Mouse (Mus musculus) intestine, postnatal 0 days (tissue): ENCODE measurements around the gene Sh3pxd2a. TPM values are rescaled to one million over a fixed set of nuclear protein-coding genes. Genes with fewer than 3 reads are reported as not detected.

Experiments
- ATAC-seq: fragments of 200-750 bp; cut with Nextera tagmentation; 2 replicates; pipeline ENCODE4 v1.8.0; 2017; ENCODE audit warnings: mild to moderate bottlenecking, moderate TSS enrichment, moderate library complexity
- H3K27ac ChIP-seq: fragments of 300-500 bp; sonication (generic); 2 replicates; pipeline ENCODE4 v1.5.1; 2014; ENCODE audit warnings: mild to moderate bottlenecking, low read depth, low read length, moderate library complexity
- H3K27me3 ChIP-seq: fragments of 300-500 bp; sonication (generic); replicated peaks from 2 replicates; pipeline ENCODE4 v1.6.1; 2014; ENCODE audit warnings: low read length, mixed read lengths; ENCODE audit not compliant: control insufficient read depth, insufficient read depth
- H3K36me3 ChIP-seq: fragments of 300-500 bp; sonication (generic); 2 replicates; pipeline ENCODE4 v1.6.1; 2014; ENCODE audit warnings: mild to moderate bottlenecking, moderate library complexity; ENCODE audit not compliant: control insufficient read depth, insufficient read depth
- H3K4me1 ChIP-seq: fragments of 300-500 bp; sonication (generic); replicated peaks from 2 replicates; pipeline ENCODE4 v1.6.1; 2014; ENCODE audit warnings: antibody characterized with exemption, low read length, mixed read lengths; ENCODE audit not compliant: control insufficient read depth, insufficient read depth
- H3K4me2 ChIP-seq: fragments of 300-500 bp; sonication (generic); replicated peaks from 2 replicates; pipeline ENCODE4 v1.6.1; 2014; ENCODE audit warnings: low read depth, mild to moderate bottlenecking, moderate library complexity
- H3K4me3 ChIP-seq: fragments of 300-500 bp; sonication (generic); 2 replicates; pipeline ENCODE4 v1.5.1; 2014; ENCODE audit warnings: low read depth, low read length
- H3K9ac ChIP-seq: fragments of 300-500 bp; sonication (generic); 2 replicates; pipeline ENCODE4 v1.6.1; 2014; ENCODE audit warnings: mild to moderate bottlenecking, low read depth, low read length
- H3K9me3 ChIP-seq: fragments of 300-500 bp; sonication (generic); 2 replicates; pipeline ENCODE4 v1.6.1; 2016; ENCODE audit warnings: mixed run types; ENCODE audit not compliant: control insufficient read depth
- CTCF ChIP-seq: sonication (generic); IDR thresholded peaks from 2 replicates; pipeline ENCODE4 v1.5.1; 2016; ENCODE audit warnings: low read depth, mild to moderate bottlenecking, control low read depth, antibody characterized with exemption, moderate library complexity
- WGBS: fragments of 180-500 bp; shearing (Covaris S2); extraction: QIAGEN DNeasy Blood & Tissue Kit; methylation state at CpG from one replicate; pipeline ENCODE4 v1.1.7; 2014; 5-methylcytosine and 5-hydroxymethylcytosine counted together
- polyA plus RNA-seq: library from polyadenylated mRNA; unstranded; fragments of >200 nt; fragmentation: Nextera tagmentation; extraction: Ambion mirVana; gene quantifications from 2 replicates; pipeline ENCODE4 v1.2.1, GENCODE M21; 2015

Gene Sh3pxd2a
- polyA plus RNA-seq, 1 experiment from 2014 or later: 2.2 TPM

DNA sequence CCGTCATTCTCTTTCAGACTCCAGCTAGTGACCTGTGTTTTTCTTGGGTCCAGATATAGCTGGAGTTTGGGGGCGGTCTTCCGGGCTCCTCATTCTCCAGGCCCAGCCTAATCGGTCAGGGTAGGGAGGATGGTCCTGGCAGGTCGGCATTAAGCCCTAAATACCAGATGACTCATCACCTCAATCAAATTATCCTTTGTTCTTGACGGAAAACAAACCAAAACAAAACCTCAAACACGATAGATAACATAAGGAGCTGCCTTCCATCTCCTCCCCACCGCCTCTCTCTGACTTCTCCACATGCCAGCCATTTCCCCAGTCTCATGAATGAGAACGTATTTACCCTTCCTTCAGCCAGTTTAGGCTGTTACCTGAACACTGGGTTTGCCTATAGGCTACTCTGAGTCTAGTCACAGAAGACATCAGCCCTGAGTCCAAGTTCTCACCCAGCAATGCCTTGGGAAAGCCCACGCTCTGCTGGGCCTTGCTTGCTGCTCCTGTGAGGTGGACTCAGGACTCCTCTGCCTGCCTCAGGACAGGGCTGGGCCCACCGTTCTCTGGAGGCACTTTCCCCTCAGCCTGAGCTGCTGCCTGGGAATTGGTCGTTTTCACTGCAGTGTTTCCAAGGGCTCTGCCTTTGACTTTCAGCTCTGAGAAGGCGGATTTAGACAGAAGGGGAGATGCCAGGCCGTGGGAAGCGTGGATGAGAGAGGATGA is 241.2 kb downstream of the Sh3pxd2a start:
- WGBS: 52% methylated on average over 15 of the region's 15 CpGs
- H3K27me3 ChIP-seq: no peaks in the 10 kb centered on the region
- no peaks in the 10 kb centered on the region for H3K9me3 ChIP-seq
- H3K9ac ChIP-seq: no peak overlapping the region
- H3K36me3 ChIP-seq: no peaks in the 10 kb centered on the region
- H3K4me3 ChIP-seq: no peak overlapping the region
- ATAC-seq: no peak
- no peak overlapping the region for H3K27ac ChIP-seq
- H3K4me2 ChIP-seq: no peak overlapping the region
- TF ChIP-seq CTCF: no peak
- no peaks in the 10 kb centered on the region for H3K4me1 ChIP-seq

DNA sequence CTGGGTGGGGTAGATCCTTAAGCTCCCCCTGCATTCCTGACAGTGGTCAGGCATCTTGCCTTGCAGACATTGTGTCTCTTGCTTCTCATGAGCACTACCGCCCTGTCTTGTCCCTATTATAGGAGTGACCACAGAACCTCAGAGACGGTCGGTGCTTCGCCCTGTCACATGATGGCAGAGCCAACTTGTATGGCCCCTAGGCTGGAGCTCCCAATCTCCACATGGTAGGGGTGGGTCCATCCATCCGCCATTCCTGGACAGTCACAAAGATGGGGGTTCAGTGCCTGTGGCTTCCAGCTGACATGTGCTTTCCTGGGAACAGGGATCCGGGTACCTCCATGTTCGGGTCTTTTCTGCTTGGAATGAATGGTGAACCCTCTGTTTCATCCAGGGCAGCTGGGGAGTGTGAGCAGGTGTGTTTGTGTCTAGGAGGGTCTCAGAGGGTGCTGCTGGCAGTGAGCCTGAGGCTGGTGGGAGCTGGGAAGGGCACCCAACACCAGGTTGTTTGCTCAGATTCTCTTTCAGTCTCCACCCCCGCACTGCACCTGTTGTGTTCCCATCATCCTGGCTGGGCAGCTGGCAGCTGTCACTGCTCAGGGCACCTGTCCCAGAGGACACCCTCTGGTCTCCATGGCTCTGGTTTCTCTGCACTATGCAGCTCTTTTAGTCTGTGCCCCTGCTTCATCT is 241.9 kb downstream of the Sh3pxd2a start:
- TF ChIP-seq CTCF: no peak
- Histone ChIP-seq H3K27ac (no peak overlapping the region), H3K9ac (no peak overlapping the region), H3K4me3 (no peak overlapping the region), H3K27me3 (no peaks in the 10 kb centered on the region), H3K4me1 (no peaks in the 10 kb centered on the region), H3K9me3 (no peaks in the 10 kb centered on the region), H3K36me3 (no peaks in the 10 kb centered on the region), H3K4me2 (no peak overlapping the region)
- no peak for ATAC-seq
- WGBS: 84% methylated on average over 8 of the region's 8 CpGs

DNA sequence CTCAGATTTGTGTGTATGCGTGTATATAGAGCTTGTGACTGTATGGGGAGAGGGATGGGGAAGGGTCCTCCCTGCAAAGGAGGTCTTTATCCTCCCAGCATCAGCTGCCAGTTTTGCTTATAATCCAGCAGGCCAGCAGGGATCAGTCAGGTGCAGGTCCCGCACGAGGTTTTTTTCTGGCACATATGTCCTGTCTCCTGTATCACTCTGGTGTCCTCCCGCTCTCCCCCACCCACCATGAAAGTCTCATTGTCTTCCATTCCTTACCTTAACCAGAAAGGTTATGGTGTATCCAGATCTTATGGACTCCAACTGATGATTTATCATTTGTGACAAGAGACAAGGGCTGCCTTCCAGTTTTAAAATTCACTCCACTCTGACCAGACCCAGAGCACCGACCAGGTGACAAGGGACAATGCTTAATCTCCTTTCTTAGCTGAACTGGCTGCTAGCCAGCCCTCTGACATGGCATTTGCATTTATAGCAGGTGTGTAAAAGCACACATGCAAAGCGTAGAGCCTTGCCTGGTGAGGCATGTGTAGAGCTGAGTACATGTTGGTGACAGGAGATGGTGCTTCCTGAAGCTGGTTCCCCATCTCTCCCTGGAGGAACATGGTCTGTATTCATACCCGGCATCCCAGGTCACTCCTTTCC is 242.6 kb downstream of the Sh3pxd2a start:
- ATAC-seq: no peak
- Histone ChIP-seq H3K36me3 (no peaks in the 10 kb centered on the region), H3K27ac (no peak overlapping the region), H3K4me1 (no peaks in the 10 kb centered on the region), H3K4me2 (no peak overlapping the region), H3K9me3 (no peaks in the 10 kb centered on the region), H3K9ac (no peak overlapping the region), H3K27me3 (no peaks in the 10 kb centered on the region), H3K4me3 (no peak overlapping the region)
- TF ChIP-seq CTCF: no peak
- WGBS: 69% methylated on average over 7 of the region's 7 CpGs

DNA sequence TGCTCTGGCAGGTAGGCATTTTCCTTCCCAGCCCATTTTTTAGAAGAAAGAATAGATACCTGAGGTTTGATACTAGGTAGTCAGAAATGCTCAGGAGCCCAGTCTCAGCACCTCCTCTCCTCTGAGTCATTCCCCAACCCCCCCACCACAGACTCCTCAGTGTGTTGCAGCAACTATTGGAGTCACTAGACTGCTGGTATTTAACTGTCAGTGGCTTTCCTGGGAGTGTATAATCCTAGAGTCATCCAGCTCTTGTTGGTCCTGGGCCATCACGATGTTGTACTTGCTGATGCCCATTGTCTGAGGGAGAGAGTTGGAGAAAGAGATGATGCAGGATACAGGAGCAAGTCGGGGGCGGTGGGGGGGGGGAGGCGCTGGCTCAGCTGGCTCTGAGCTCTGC is 243.2 kb downstream of the Sh3pxd2a start:
- no peak overlapping the region for H3K4me2 ChIP-seq
- H3K9ac ChIP-seq: no peak overlapping the region
- H3K9me3 ChIP-seq: no peaks in the 10 kb centered on the region
- no peak overlapping the region for H3K27ac ChIP-seq
- no peaks in the 10 kb centered on the region for H3K36me3 ChIP-seq
- no peaks in the 10 kb centered on the region for H3K27me3 ChIP-seq
- no peaks in the 10 kb centered on the region for H3K4me1 ChIP-seq
- WGBS: 77% methylated on average over 4 of the region's 4 CpGs
- TF ChIP-seq CTCF: no peak
- H3K4me3 ChIP-seq: no peak overlapping the region
- ATAC-seq: no peak

DNA sequence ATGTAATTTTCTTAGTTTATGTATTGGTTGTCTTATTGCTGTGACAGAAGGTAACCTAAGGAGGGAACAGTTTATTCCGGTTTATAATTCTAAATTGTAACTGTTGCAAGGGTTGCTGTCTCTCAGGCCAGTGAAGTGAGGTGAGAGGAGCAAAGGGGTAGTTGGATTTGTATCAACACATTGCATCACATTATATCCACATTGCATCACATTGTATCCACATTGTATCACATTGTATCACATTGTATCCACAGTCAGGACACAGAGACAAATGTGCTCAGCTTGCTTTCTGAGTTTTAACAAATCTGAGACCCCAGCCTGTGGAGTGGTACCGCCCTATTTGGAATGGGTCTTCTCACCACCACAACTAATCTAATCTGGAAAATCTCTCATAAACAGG is 244.0 kb downstream of the Sh3pxd2a start:
- Histone ChIP-seq H3K4me3 (no peak overlapping the region), H3K4me1 (no peaks in the 10 kb centered on the region), H3K27me3 (no peaks in the 10 kb centered on the region), H3K9me3 (no peaks in the 10 kb centered on the region), H3K4me2 (no peak overlapping the region), H3K27ac (no peak overlapping the region), H3K36me3 (no peaks in the 10 kb centered on the region), H3K9ac (no peak overlapping the region)
- ATAC-seq: no peak
- WGBS: 87% methylated on average over 2 of the region's 2 CpGs
- TF ChIP-seq CTCF: no peak

DNA sequence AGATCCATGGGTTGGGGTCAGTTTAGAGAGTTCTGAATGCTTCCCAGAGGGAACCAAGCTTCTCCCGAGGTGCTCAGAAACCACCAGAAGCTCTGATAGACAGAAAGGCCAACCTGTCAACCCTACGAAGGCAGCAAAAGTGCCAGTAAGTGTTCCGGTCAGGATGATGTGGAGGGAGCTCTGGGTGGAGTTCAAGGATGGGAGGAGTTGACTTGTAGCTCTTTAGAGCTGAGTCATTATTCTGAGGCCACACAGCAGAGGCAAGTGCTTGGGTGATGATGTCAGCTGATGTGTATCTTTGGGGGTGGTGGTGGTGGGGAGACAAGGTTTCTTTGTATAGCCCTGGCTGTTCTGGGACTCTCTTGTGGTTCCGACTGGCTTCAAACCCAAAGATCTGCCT is 244.6 kb downstream of the Sh3pxd2a start:
- 50% methylated on average over 4 of the region's 4 CpGs for WGBS
- Histone ChIP-seq H3K9ac (no peak overlapping the region), H3K36me3 (no peaks in the 10 kb centered on the region), H3K4me2 (no peak overlapping the region), H3K4me3 (no peak overlapping the region), H3K27ac (no peak overlapping the region), H3K27me3 (no peaks in the 10 kb centered on the region), H3K4me1 (no peaks in the 10 kb centered on the region), H3K9me3 (no peaks in the 10 kb centered on the region)
- TF ChIP-seq CTCF: no peak
- ATAC-seq: no peak
